Mouse (Mus musculus) left cerebral cortex, adult 2 months (tissue): ENCODE results near the gene Catsper4. TPM values are rescaled to one million over a fixed set of nuclear protein-coding genes. Genes with fewer than 3 reads are reported as not detected.
A peak's percentile ranks its signal among the peaks of the same experiment; 100 is the strongest.

Experiments used
- DNase-seq, 2 experiments: peaks; one replicate each; pipeline ENCODE4 v3.0.0; 2021 to 2022; ENCODE audit warnings: low spot score in 2 of 2, mixed read lengths in 1 of 2; ENCODE audit errors: extremely low spot score in 1 of 2
- H3K27ac ChIP-seq: fragments of 200-600 bp; 2 replicates; pipeline ENCODE4 v1.8.1; 2022
- H3K4me3 ChIP-seq: fragments of 200-600 bp; 2 replicates; pipeline ENCODE4 v1.8.1; 2022
- CTCF ChIP-seq: fragments of 200-600 bp; IDR thresholded peaks from 2 replicates; pipeline ENCODE4 v1.8.1; 2022; ENCODE audit warnings: antibody characterized with exemption, mild to moderate bottlenecking, moderate library complexity
- intact Hi-C: fragments of 180-260 bp; cut with DNase I; formaldehyde crosslinking; loops from one replicate; pipeline ENCODE4 v1.15.1; 2025
- total RNA-seq, 2 experiments: library from RNA; stranded (reverse); gene quantifications; 2 replicates each; pipeline ENCODE4 v1.2.3; 2021

Catsper4 gene
- total RNA-seq, 2 experiments from 2014 or later: not detected

DNA sequence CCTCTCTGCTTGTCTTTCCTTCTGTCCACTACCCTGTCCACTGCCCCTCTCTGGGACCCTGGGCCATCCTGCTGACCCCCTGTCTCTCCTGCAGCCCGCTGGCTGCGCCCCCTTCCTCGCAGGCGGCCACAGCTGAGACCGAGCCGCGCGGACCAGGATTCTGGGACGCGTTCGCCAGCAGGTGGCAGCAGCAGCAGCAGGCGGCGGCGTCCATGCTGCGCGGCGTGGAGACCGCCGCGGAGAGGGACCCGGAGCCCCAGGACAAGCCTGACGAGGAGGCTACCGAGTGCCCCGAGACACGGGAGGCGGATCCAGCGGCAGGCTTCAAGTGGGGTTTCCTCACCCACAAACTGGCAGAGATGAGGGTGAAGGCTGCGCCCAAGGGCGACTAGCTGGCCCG, 22.5 kb upstream of the Catsper4 start:
- H3K4me3 ChIP-seq: peak overlapping the region; percentile 34
- intact Hi-C loops: loop anchor here (2.0 to 10.0 kb wide), 4 partner anchors 43 to 235 kb away; no protein-coding TSS in a partner anchor
- peak; percentile 93 for TF ChIP-seq CTCF
- H3K27ac ChIP-seq: no peak overlapping the region
- peak; percentile 66 to 78 for DNase-seq

- intact Hi-C loops: no loop called here
- H3K27ac ChIP-seq: no peak within 1 kb of the TSS
- DNase-seq: no peak
- H3K4me3 ChIP-seq: peak within 1 kb of the TSS; percentile 77
- no peak for TF ChIP-seq CTCF
Observed at GRCm38 (mm10) chr4:134246719-134247258, 19.6 kb upstream of the Catsper4 start, which contains the start of gene Gm30191. Gene Gm30191 (plus strand): TSS chr4:134246935.

DNA sequence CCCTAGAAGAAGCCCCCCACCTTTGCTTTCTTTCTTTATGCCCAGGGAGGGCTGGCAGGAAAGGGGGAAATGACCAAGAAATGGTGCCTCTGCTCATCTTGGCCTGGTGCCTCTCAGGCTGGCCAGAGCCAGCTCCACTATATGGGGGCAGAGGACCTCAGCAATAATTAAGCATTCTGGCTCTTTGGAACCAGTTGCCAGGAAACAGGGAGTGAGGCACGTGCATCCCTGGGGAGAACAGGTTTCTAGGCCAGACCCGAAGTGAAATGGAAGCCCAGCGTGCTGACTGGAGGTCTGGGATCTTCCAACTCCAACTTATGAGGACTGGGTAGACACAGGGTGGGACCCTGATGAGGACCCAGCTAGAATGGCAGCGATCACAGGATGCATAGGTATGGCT, 19.1 kb upstream of the Catsper4 start:
- Histone ChIP-seq H3K4me3 (no peak overlapping the region), H3K27ac (no peak overlapping the region)
- intact Hi-C loops: no loop called here
- DNase-seq: no peak
- TF ChIP-seq CTCF: no peak

- peak; percentile 95 to 97 for DNase-seq
- peak; percentile 90 for TF ChIP-seq CTCF
- H3K27ac ChIP-seq: peak within 1 kb of the TSS; percentile 47
- H3K4me3 ChIP-seq: peak within 1 kb of the TSS; percentile 77
- intact Hi-C loops: loop anchor here (2.0 kb wide), 2 partner anchors 42 to 58 kb away; partner anchors contain the start of genes Cep85 and Pdik1l
Observed at GRCm38 (mm10) chr4:134245148-134245843, 18.1 kb upstream of the Catsper4 start, which contains the start of gene Zfp593. Gene Zfp593 (minus strand): TSS chr4:134245592.

DNA sequence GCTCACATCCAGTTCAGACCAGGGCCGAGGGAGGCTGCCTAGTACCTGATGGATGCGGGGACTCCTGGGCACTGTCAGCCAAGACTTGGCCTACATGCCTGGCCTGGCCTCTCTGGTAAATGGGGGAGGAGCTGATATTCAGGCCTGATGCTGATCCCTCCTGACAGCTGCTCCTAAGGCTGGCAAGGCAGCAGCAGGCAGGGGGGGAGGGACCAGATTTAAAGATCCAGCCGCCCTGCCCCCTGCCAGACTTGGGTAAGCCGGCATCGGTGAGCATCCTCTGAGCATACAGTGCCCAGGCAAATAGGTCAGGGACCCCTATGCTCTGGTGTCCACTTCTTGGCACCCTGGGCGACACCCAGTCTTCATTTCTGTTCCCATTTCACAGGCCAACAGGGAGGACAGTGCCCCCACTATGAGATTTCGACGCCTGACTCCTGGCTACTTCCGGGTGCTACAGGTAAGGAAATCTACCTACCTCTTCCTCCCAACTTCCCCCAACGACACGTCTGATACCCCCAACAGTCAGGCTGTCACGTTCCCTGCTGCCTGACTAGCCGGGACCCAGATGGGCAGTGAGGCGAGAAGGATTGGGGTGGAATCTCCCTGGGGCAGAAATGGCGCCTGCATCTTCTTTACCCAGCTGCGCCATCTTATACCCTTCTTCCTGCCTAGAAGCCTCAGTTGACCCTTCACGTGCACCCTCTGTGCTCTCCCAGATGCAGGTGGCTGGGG, 16.5 kb upstream of the Catsper4 start, which contains the start of gene E130218I03Rik:
TSS of gene E130218I03Rik (plus strand) at position 147 of the 735 bp plus-strand sequence.
- intact Hi-C loops: loop anchor here (2.0 kb wide), 2 partner anchors 43 to 57 kb away; partner anchors contain the start of genes Cep85 and Pdik1l

DNA sequence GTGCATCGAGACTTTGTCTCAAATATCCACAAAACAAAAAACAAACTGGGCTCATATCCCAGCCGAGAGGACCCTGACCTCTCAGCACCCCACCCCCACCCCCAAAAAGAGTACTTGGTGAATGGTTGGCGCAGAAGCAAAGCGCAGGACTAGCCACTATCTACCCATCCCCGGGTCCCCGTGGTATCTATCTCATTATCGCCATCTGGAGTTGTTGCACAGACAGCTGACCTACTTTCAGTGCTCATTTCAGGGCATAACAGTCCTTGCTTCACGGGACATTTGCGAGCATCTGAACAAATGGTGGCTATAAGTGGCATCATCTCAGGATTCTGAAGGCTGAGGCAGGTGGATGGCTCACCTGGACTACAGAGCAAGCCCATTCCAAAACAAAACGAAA, 11.5 kb upstream of the Catsper4 start:
- DNase-seq: no peak
- TF ChIP-seq CTCF: no peak
- Histone ChIP-seq H3K4me3 (no peak overlapping the region), H3K27ac (no peak overlapping the region)
- intact Hi-C loops: no loop called here

More for the DNA sequence above, 16.5 kb upstream of the Catsper4 start, which contains the start of gene E130218I03Rik:
- no peak for DNase-seq
- Histone ChIP-seq H3K27ac (no peak within 1 kb of the TSS), H3K4me3 (no peak within 1 kb of the TSS)
- TF ChIP-seq CTCF: no peak

- no peak for TF ChIP-seq CTCF
- no peak for DNase-seq
- no peak within 1 kb of the TSS for H3K27ac ChIP-seq
- peak within 1 kb of the TSS; percentile 9; the same call in 1 of the 2 replicates for H3K4me3 ChIP-seq
- intact Hi-C loops: no loop called here
Observed at GRCm38 (mm10) chr4:134238279-134238651, 11.1 kb upstream of the Catsper4 start, which contains the start of gene Cnksr1. Gene Cnksr1 (minus strand): TSS chr4:134238399.

DNA sequence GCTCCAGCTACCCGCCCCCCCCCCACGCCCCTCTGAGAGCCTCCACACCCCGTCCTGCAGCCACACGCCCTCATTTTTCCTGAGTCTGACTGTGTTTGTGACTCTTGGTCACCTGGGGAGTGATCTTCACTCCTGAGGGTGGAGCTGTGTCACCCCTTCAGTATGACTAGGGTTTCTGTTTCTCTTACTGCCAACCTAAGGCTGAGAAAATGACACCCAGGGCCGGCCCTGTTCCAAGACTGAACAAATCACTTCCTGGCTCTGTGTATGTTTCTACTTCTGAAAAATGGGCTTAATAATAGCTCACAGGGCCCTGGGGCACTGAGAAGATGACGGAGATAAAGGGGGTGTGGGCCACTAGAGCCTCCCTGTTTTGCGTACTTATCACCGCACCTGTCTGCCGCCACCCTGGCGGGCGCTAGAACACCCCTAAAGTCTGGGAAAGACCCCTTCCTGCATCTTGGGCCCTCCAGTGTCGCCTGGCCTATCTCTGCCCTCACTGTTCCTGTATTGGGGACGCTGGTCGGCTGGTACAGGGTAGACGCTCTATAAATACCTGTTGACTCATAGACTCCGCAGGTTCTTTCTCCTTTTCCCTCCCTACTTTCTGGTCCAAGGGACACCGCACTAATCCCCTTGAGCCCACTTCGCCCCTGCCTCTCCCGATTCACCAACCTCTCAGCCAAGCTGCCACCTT, 10.5 kb upstream of the Catsper4 start:
- no peak overlapping the region for H3K27ac ChIP-seq
- H3K4me3 ChIP-seq: peak overlapping the region; percentile 9; the same call in 1 of the 2 replicates
- intact Hi-C loops: no loop called here
- DNase-seq: no peak
- TF ChIP-seq CTCF: no peak

- no peak for TF ChIP-seq CTCF
- no peak for DNase-seq
- H3K27ac ChIP-seq: no peak overlapping the region
- intact Hi-C loops: no loop called here
- no peak overlapping the region for H3K4me3 ChIP-seq
Observed at GRCm38 (mm10) chr4:134234876-134235275, 7.7 kb upstream of the Catsper4 start.

GRCm38 (mm10) chr4:134230431-134230830, 3.2 kb upstream of the Catsper4 start:
- intact Hi-C loops: no loop called here

More at GRCm38 (mm10) chr4:134230431-134230830, 3.2 kb upstream of the Catsper4 start:
- TF ChIP-seq CTCF: no peak
- no peak for DNase-seq
- Histone ChIP-seq H3K4me3 (no peak overlapping the region), H3K27ac (no peak overlapping the region)
